In genomic region chr7:109986133-109986669, GRCm38 (mm10) we compare ENCODE assay signal across 8 mouse cellular contexts. TPM values are rescaled to one million over a fixed set of nuclear protein-coding genes. Genes with fewer than 3 reads are reported as not detected.
DNase-seq lines count a peak whose midpoint lies in the region; ATAC-seq and TF ChIP-seq lines count a peak whose summit lies in the region.

No protein-coding gene starts in this region.

- peak; percentile 99 for ATAC-seq in cerebellum, adult (ENCODE audit: insufficient number of reproducible peaks, low FRiP score, low TSS enrichment)
- ATAC-seq in forebrain, embryonic 13.5 days, result peak; percentile 99
- peak; percentile 98 for ATAC-seq in liver, postnatal 0 days
- ATAC-seq in neural tube, embryonic 14.5 days (ENCODE audit: low read depth), result peak; percentile 99

- H3K4me3 ChIP-seq in ES-Bruce4 (ENCODE audit: low read depth, low read length), result peak overlapping the region; percentile 95
- H3K4me3 ChIP-seq in forebrain, embryonic 13.5 days, result peak overlapping the region; percentile 68
- peak overlapping the region; percentile 62 for H3K4me3 ChIP-seq in liver, postnatal 0 days (ENCODE audit: low read depth, low read length)
- H3K4me3 ChIP-seq in neural tube, embryonic 14.5 days (ENCODE audit: low read depth, low read length), result peak overlapping the region; percentile 43

- no peaks in the 10 kb centered on the region for H3K9me3 ChIP-seq in ES-Bruce4 (replicated peaks; ENCODE audit: control insufficient read depth, insufficient read depth, low read length, poor library complexity, severe bottlenecking)
- no peaks in the 10 kb centered on the region for H3K9me3 ChIP-seq in forebrain, embryonic 13.5 days (replicated peaks)
- no peaks in the 10 kb centered on the region for H3K9me3 ChIP-seq in liver, postnatal 0 days (ENCODE audit: low read length)
- no peaks in the 10 kb centered on the region for H3K9me3 ChIP-seq in neural tube, embryonic 14.5 days (ENCODE audit: control insufficient read depth, low read length)

- H3K27ac ChIP-seq in ES-Bruce4 (ENCODE audit: insufficient read depth, low read length), result 0 out of 2 replicates have a peak overlapping the region, but pooled peaks have one; percentile 23
- peak overlapping the region; percentile 81 for H3K27ac ChIP-seq in forebrain, embryonic 13.5 days
- H3K27ac ChIP-seq in liver, postnatal 0 days (ENCODE audit: low read depth), result peak overlapping the region; percentile 89
- H3K27ac ChIP-seq in neural tube, embryonic 14.5 days (ENCODE audit: low read depth, low read length), result peak overlapping the region; percentile 84

- no peak for TF ChIP-seq CTCF in ES-Bruce4 (IDR thresholded peaks at IDR 0.05; ENCODE audit: low read depth, low read length)
- no peak for TF ChIP-seq CTCF in liver, postnatal 0 days (IDR thresholded peaks at IDR 0.05; ENCODE audit: low read depth)

- WGBS in forebrain, embryonic 13.5 days, result under 1% methylated on average over 43 of the region's 43 CpGs
- under 1% methylated on average over 43 of the region's 43 CpGs for WGBS in large intestine, adult 2 months
- WGBS in liver, postnatal 0 days (ENCODE audit: insufficient replicate concordance), result under 1% methylated on average over 43 of the region's 43 CpGs
- WGBS in neural tube, embryonic 14.5 days, result under 1% methylated on average over 43 of the region's 43 CpGs

- TF ChIP-seq EP300 in ES-Bruce4 (IDR thresholded peaks at IDR 0.05; ENCODE audit: insufficient read depth, low read depth, low read length), result 0 out of 2 replicates have a peak, but pooled peaks have one; percentile 43
- TF ChIP-seq EP300 in liver, postnatal 0 days (IDR thresholded peaks at IDR 0.05; ENCODE audit: low read depth), result peak; percentile 52

- peak overlapping the region; percentile 81 for H3K4me2 ChIP-seq in forebrain, embryonic 13.5 days
- H3K4me2 ChIP-seq in liver, postnatal 0 days (ENCODE audit: low read depth, low read length), result peak overlapping the region; percentile 75
- peak overlapping the region; percentile 80 for H3K4me2 ChIP-seq in neural tube, embryonic 14.5 days (ENCODE audit: low read depth, low read length)

- intact Hi-C loops in heart, postnatal 10 days (cut with DNase I), result loop anchor here (5.0 kb wide), 1 partner anchor 76 kb away; the partner anchor contains the start of gene Zfp143

- peak; percentile 100 for DNase-seq in heart, postnatal 10 days
- DNase-seq in large intestine, adult 2 months (ENCODE audit: low read depth, low spot score), result peak; percentile 98
- peak; percentile 100 for DNase-seq in liver, postnatal 0 days
- peak; percentile 100 for DNase-seq in testis, postnatal 10 days (ENCODE audit: low spot score)

- no peaks in the 10 kb centered on the region for H3K27me3 ChIP-seq in ES-Bruce4 (ENCODE audit: control insufficient read depth, insufficient read depth, low read length, poor library complexity, severe bottlenecking)
- peaks cover 5% of the 10 kb centered on the region; the same call in 1 of the 2 replicates for H3K27me3 ChIP-seq in forebrain, embryonic 13.5 days
- no peaks in the 10 kb centered on the region for H3K27me3 ChIP-seq in liver, postnatal 0 days (ENCODE audit: insufficient read depth, low read length)
- no peaks in the 10 kb centered on the region for H3K27me3 ChIP-seq in neural tube, embryonic 14.5 days (ENCODE audit: control insufficient read depth, insufficient read depth, low read length)

- peaks cover 8% of the 10 kb centered on the region; the same call in 1 of the 2 replicates for H3K36me3 ChIP-seq in ES-Bruce4 (ENCODE audit: control insufficient read depth, insufficient read depth, low read length, poor library complexity, severe bottlenecking)
- peaks cover 13% of the 10 kb centered on the region for H3K36me3 ChIP-seq in forebrain, embryonic 13.5 days (ENCODE audit: poor library complexity, severe bottlenecking)
- H3K36me3 ChIP-seq in liver, postnatal 0 days (replicated peaks; ENCODE audit: insufficient read depth, low read length), result peaks cover 6% of the 10 kb centered on the region; the same call in 1 of the 2 replicates
- H3K36me3 ChIP-seq in neural tube, embryonic 14.5 days (ENCODE audit: control insufficient read depth, insufficient read depth, low read length), result peaks cover 11% of the 10 kb centered on the region

- peak; percentile 57 for TF ChIP-seq POLR2A in ES-Bruce4 (IDR thresholded peaks at IDR 0.05; ENCODE audit: insufficient read depth, low read length)

- no peaks in the 10 kb centered on the region for H3K4me1 ChIP-seq in ES-Bruce4 (ENCODE audit: control insufficient read depth, insufficient read depth, low read length)
- peaks cover 20% of the 10 kb centered on the region for H3K4me1 ChIP-seq in forebrain, embryonic 13.5 days
- peaks cover 11% of the 10 kb centered on the region for H3K4me1 ChIP-seq in liver, postnatal 0 days (ENCODE audit: insufficient read depth)
- peaks cover 10% of the 10 kb centered on the region for H3K4me1 ChIP-seq in neural tube, embryonic 14.5 days (ENCODE audit: control insufficient read depth, insufficient read depth, low read length)

- H3K9ac ChIP-seq in ES-Bruce4 (ENCODE audit: low read depth, poor library complexity, severe bottlenecking), result peak overlapping the region; percentile 77
- peak overlapping the region; percentile 79 for H3K9ac ChIP-seq in forebrain, embryonic 13.5 days
- peak overlapping the region; percentile 73 for H3K9ac ChIP-seq in liver, postnatal 0 days (replicated peaks)
- peak overlapping the region; percentile 62 for H3K9ac ChIP-seq in neural tube, embryonic 14.5 days (replicated peaks; ENCODE audit: low read depth, low read length)

RNA-seq across cellular contexts. Expression of gene Tmem41b, which starts 0.5 kb away (rescaled TPM):
- 51.9 and 60.9 TPM in 2 replicates for polyA plus RNA-seq in ES-Bruce4 (2011; ENCODE audit: insufficient read depth, insufficient read length, low read depth, missing spikeins)
- polyA plus RNA-seq in forebrain, embryonic 13.5 days (2015; fragmentation: Nextera tagmentation; extraction: Ambion mirVana), result 69.5 and 71.4 TPM in 2 replicates
- 10 to 100 TPM; 51.5 to 60.6 TPM for total RNA-seq in heart, postnatal 10 days (2021)
- 36.2 and 57.3 TPM in 2 replicates for polyA plus RNA-seq in large intestine, adult 2 months (2012; rRNA removed)
- polyA plus RNA-seq in liver, postnatal 0 days (2015; fragmentation: Nextera tagmentation; extraction: Ambion mirVana), result 26.9 and 27.7 TPM in 2 replicates
- polyA plus RNA-seq in neural tube, embryonic 14.5 days (2014; fragmentation: Nextera tagmentation; extraction: Ambion mirVana), result 73.8 TPM in 2 replicates

RNA-seq across cellular contexts. Expression of gene Dennd5a, which starts 25.9 kb away (rescaled TPM):
- polyA plus RNA-seq in ES-Bruce4 (2011; ENCODE audit: insufficient read depth, insufficient read length, low read depth, missing spikeins), result 56.2 and 58.6 TPM in 2 replicates
- polyA plus RNA-seq in forebrain, embryonic 13.5 days (2015; fragmentation: Nextera tagmentation; extraction: Ambion mirVana), result 47.9 and 49.3 TPM in 2 replicates
- 100 to 1,000 TPM; 183 to 190 TPM for total RNA-seq in heart, postnatal 10 days (2021)
- polyA plus RNA-seq in large intestine, adult 2 months (2012; rRNA removed), result 19.6 and 20.6 TPM in 2 replicates
- polyA plus RNA-seq in liver, postnatal 0 days (2015; fragmentation: Nextera tagmentation; extraction: Ambion mirVana), result 8.0 and 8.9 TPM in 2 replicates
- polyA plus RNA-seq in neural tube, embryonic 14.5 days (2014; fragmentation: Nextera tagmentation; extraction: Ambion mirVana), result 56.9 and 63.5 TPM in 2 replicates

RNA-seq across cellular contexts. Expression of gene Ipo7, which starts 31.9 kb away (rescaled TPM):
- 249 and 281 TPM in 2 replicates for polyA plus RNA-seq in ES-Bruce4 (2011; ENCODE audit: insufficient read depth, insufficient read length, low read depth, missing spikeins)
- 45.8 and 51.1 TPM in 2 replicates for polyA plus RNA-seq in forebrain, embryonic 13.5 days (2015; fragmentation: Nextera tagmentation; extraction: Ambion mirVana)
- 10 to 100 TPM; 89.1 to 98.3 TPM for total RNA-seq in heart, postnatal 10 days (2021)
- polyA plus RNA-seq in large intestine, adult 2 months (2012; rRNA removed), result 9.8 and 18.5 TPM in 2 replicates
- 10.7 and 11.9 TPM in 2 replicates for polyA plus RNA-seq in liver, postnatal 0 days (2015; fragmentation: Nextera tagmentation; extraction: Ambion mirVana)
- polyA plus RNA-seq in neural tube, embryonic 14.5 days (2014; fragmentation: Nextera tagmentation; extraction: Ambion mirVana), result 19.1 and 25.9 TPM in 2 replicates

Comparison
In these comparisons a context has a peak if more than half of its experiments do, and no peak if none do; other contexts are left out.
1. Peak in every context shown above with its lines: DNase-seq, ATAC-seq, H3K4me3 ChIP-seq and H3K27ac ChIP-seq.
2. H3K27ac ChIP-seq: peak in every context shown above with its lines; median percentile 89 in liver, postnatal 0 days; 84 in neural tube, embryonic 14.5 days; 81 in forebrain, embryonic 13.5 days; 23 in ES-Bruce4.
3. H3K4me3 ChIP-seq: peak in every context shown above with its lines; median percentile 95 in ES-Bruce4; 68 in forebrain, embryonic 13.5 days; 62 in liver, postnatal 0 days; 43 in neural tube, embryonic 14.5 days.